Mouse (Mus musculus) stomach, postnatal 0 days (tissue): ENCODE measurements at regions not wholly inside any gene's neighbourhood (a gene's known extent, or its start where the extent isn't known, plus 50 kb on each side); places are given as distances from the start of the nearest gene placed in this dataset.

ENCODE experiments used
- ATAC-seq: fragments of 200-750 bp; cut with Nextera tagmentation; 2 replicates; pipeline ENCODE4 v1.8.0; 2017; ENCODE audit not compliant: low FRiP score, low TSS enrichment
- DNase-seq: peaks from one replicate; pipeline ENCODE4 v3.0.0-alpha.2; 2016; ENCODE audit warnings: low spot score
- H3K27ac ChIP-seq: fragments of 300-500 bp; sonication (generic); replicated peaks from 2 replicates; pipeline ENCODE4 v1.5.1; 2014; ENCODE audit warnings: mild to moderate bottlenecking, control low read depth
- H3K27me3 ChIP-seq: fragments of 300-500 bp; sonication (generic); 2 replicates; pipeline ENCODE4 v1.6.1; 2014; ENCODE audit warnings: low read length; ENCODE audit not compliant: control insufficient read depth, insufficient read depth
- H3K36me3 ChIP-seq: fragments of 300-500 bp; sonication (generic); 2 replicates; pipeline ENCODE4 v1.6.1; 2014; ENCODE audit warnings: low read length, mixed read lengths; ENCODE audit not compliant: control insufficient read depth, insufficient read depth
- H3K4me1 ChIP-seq: fragments of 300-500 bp; sonication (generic); replicated peaks from 2 replicates; pipeline ENCODE4 v1.6.1; 2014; ENCODE audit warnings: antibody characterized with exemption; ENCODE audit not compliant: control insufficient read depth, insufficient read depth
- H3K4me2 ChIP-seq: fragments of 300-500 bp; sonication (generic); replicated peaks from 2 replicates; pipeline ENCODE4 v1.6.1; 2014; ENCODE audit warnings: low read depth, mild to moderate bottlenecking, control low read depth, moderate library complexity
- H3K4me3 ChIP-seq: fragments of 300-500 bp; sonication (generic); 2 replicates; pipeline ENCODE4 v1.5.1; 2014; ENCODE audit warnings: low read depth, low read length, control low read depth
- H3K9ac ChIP-seq: fragments of 300-500 bp; sonication (generic); 2 replicates; pipeline ENCODE4 v1.6.1; 2014; ENCODE audit warnings: mild to moderate bottlenecking, low read length, control low read depth, mixed read lengths
- H3K9me3 ChIP-seq: fragments of 300-500 bp; sonication (generic); 2 replicates; pipeline ENCODE4 v1.6.1; 2016; ENCODE audit warnings: low read length; ENCODE audit not compliant: control insufficient read depth
- CTCF ChIP-seq: IDR thresholded peaks from 2 replicates; pipeline ENCODE4 v1.5.1; 2016; ENCODE audit warnings: antibody characterized with exemption, low read depth, mild to moderate bottlenecking, moderate library complexity
- EP300 ChIP-seq: optimal IDR thresholded peaks from 2 replicates; pipeline ENCODE3; 2016; ENCODE audit warnings: antibody characterized with exemption
- WGBS: fragments of 180-500 bp; shearing (Covaris S2); extraction: QIAGEN DNeasy Blood & Tissue Kit; methylation state at CpG from one replicate; pipeline ENCODE4 v1.1.7; 2014; 5-methylcytosine and 5-hydroxymethylcytosine counted together

DNA sequence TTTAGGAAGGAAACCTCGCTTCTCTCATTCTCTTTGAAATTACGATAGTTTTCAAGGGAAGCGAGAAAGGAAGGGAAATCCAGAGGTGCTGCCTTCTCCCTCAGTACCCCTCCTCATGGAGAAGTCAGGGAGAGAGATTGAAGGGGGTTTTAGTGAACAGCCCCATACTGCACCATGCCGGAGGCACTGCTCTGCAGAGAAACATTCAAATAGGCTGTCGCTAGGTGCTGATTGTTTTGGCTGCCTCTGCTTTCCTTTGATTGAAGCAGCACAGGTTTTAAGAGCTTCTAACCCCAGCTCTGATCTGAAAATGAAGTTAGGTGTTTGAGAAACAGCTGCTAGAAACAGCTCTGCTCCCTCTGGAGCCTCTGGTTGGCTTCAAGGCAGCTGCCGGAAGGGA lies 610.5 kb upstream of the Got2 start:
- ATAC-seq (no peak), DNase-seq (no peak)
- H3K36me3 ChIP-seq = no peaks in the 10 kb centered on the region
- no peak overlapping the region for H3K27ac ChIP-seq
- H3K4me2 ChIP-seq = no peak overlapping the region
- no peaks in the 10 kb centered on the region for H3K27me3 ChIP-seq
- no peaks in the 10 kb centered on the region for H3K4me1 ChIP-seq
- no peak overlapping the region for H3K9ac ChIP-seq
- 75% methylated on average over 6 of the region's 6 CpGs for WGBS
- H3K9me3 ChIP-seq = no peaks in the 10 kb centered on the region
- TF ChIP-seq EP300 = no peak
- no peak for TF ChIP-seq CTCF
- H3K4me3 ChIP-seq = no peak overlapping the region

DNA sequence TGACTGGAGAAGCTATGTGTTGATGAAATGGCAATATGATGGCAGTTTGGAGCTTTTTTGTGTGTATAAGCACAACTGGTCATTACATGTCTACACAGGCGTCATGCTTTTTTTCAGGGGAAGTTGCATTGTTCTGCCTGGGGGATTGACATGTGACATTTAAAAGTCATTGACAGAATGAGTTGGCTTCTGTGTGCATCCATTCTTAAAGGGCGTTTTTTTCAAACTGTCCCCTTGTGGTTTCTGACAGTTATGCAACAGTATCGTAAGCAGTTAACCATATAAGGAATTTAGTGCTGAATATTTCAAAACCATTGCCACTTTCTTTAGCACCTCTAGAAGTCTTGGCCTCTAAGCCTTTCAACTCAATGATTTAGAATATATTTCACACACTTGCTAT lies 607.1 kb upstream of the Got2 start:
- H3K9ac ChIP-seq = no peak overlapping the region
- no peak overlapping the region for H3K4me3 ChIP-seq
- WGBS = 77% methylated on average over 3 of the region's 3 CpGs
- H3K27me3 ChIP-seq = no peaks in the 10 kb centered on the region
- no peak for DNase-seq
- H3K4me1 ChIP-seq = no peaks in the 10 kb centered on the region
- no peaks in the 10 kb centered on the region for H3K9me3 ChIP-seq
- TF ChIP-seq EP300 = no peak
- TF ChIP-seq CTCF = no peak
- no peaks in the 10 kb centered on the region for H3K36me3 ChIP-seq
- no peak for ATAC-seq
- H3K4me2 ChIP-seq = no peak overlapping the region
- no peak overlapping the region for H3K27ac ChIP-seq

DNA sequence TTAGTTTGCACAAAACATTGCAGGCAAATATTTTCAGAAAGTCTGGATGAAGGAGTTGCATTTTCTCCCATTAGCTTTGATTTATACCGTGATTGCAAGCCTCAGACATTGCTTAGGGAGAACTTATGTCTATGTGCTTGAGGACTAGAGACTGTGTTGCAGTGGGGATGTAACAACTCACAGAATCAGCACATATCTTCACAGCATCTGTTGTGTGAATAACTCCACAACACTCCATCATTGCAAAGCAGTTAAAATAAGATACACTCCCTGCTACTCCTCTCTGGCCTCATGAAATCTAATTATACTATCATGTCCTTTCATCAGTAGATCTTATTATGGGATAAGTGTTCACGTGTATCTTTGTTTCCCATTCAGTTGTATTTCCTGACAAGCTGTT lies 601.5 kb upstream of the Got2 start:
- TF ChIP-seq CTCF = no peak
- no peak for TF ChIP-seq EP300
- no peaks in the 10 kb centered on the region for H3K9me3 ChIP-seq
- H3K4me3 ChIP-seq = no peak overlapping the region
- no peak overlapping the region for H3K27ac ChIP-seq
- no peak overlapping the region for H3K9ac ChIP-seq
- no peak for ATAC-seq
- H3K27me3 ChIP-seq = no peaks in the 10 kb centered on the region
- 61% methylated on average over 2 of the region's 2 CpGs for WGBS
- H3K4me1 ChIP-seq = no peaks in the 10 kb centered on the region
- H3K4me2 ChIP-seq = no peak overlapping the region
- no peaks in the 10 kb centered on the region for H3K36me3 ChIP-seq
- DNase-seq = no peak

DNA sequence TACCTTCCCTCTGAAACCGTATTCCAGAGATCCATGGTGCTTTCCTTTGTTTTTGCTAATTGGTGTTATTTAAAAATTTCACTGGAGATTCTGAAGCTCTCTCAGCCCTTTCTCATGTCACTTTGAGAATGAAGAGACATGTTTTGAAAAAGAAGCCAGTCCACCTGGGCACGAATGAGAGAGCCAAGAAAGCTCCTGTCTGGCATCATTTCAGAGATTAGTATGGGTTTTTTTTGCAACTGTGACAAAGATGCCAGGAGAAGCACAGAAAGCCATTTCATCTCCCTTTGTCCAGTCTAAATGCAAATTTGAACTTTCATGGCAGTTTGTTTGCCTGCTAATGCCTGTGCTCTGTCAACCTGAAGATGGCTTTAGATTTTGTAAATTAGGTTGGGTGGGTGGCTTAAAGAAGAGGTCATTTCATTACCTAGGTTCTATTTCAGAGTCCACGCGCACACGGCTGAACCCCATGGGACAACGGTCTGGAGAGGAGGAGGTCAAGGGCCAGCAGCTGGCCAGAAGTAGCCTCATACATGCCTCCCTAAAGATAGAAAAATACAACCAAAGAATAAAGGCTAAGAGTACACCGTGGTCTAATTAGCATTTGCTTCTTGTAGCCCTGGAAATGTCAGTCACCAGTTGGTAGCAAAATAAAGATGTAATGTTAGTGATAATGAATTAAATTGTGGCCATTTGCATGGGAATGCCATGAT lies 600.5 kb upstream of the Got2 start:
- H3K27ac ChIP-seq = no peak overlapping the region
- no peak for ATAC-seq
- H3K4me1 ChIP-seq = no peaks in the 10 kb centered on the region
- DNase-seq = no peak
- no peak for TF ChIP-seq EP300
- TF ChIP-seq CTCF = no peak
- H3K27me3 ChIP-seq = no peaks in the 10 kb centered on the region
- no peak overlapping the region for H3K4me3 ChIP-seq
- H3K9me3 ChIP-seq = no peaks in the 10 kb centered on the region
- WGBS = 65% methylated on average over 7 of the region's 7 CpGs
- no peak overlapping the region for H3K9ac ChIP-seq
- no peaks in the 10 kb centered on the region for H3K36me3 ChIP-seq
- no peak overlapping the region for H3K4me2 ChIP-seq

DNA sequence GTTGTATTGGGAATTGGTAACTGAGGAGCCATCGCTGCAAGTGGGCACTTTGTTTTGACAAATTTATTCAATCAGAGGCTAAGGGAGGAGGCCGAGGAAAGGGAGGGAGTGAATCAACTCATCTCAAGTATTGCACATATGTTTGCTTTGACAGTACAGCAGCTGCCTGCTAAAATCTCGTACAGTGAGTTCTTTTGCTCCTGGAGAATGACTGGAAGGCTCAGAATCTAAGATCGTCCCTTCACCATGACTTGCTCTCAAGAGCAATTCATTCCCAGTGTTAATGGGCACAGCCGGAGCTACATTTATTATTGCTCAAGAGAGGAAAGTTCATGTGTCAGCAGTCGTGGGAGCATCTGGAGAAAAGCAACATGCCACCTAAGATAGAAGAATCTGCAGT lies 567.6 kb upstream of the Got2 start:
- 35% methylated on average over 6 of the region's 6 CpGs for WGBS
- Histone ChIP-seq H3K9me3 (no peaks in the 10 kb centered on the region), H3K4me2 (no peak overlapping the region), H3K9ac (no peak overlapping the region), H3K4me3 (no peak overlapping the region), H3K27me3 (no peaks in the 10 kb centered on the region), H3K4me1 (no peaks in the 10 kb centered on the region), H3K36me3 (no peaks in the 10 kb centered on the region), H3K27ac (no peak overlapping the region)
- DNase-seq = no peak
- no peak for ATAC-seq
- TF ChIP-seq EP300 = no peak
- TF ChIP-seq CTCF = no peak

DNA sequence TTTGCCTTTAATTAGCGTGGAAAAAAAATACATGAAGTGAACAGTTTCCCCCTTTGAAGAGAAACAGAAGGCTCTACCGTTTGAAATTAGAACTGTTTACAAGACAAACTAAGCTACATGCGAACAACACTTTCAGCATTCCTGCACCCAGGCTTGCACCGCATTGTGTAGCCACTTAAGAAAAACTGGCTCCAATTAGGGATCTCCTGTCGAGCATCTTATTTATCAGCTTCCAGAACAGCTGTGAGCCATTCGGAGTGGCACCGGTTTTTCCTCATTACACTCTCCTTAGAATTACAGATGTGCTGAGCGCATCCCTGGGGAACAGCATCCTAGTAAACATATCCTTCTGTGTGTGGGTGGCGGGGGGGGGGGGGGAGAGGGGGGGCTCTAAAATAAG lies 567.0 kb upstream of the Got2 start:
- ATAC-seq = no peak

More for the DNA sequence above, 567.0 kb upstream of the Got2 start:
- Histone ChIP-seq H3K27ac (no peak overlapping the region), H3K4me2 (no peak overlapping the region), H3K9me3 (no peaks in the 10 kb centered on the region), H3K9ac (no peak overlapping the region), H3K4me1 (no peaks in the 10 kb centered on the region), H3K36me3 (no peaks in the 10 kb centered on the region), H3K27me3 (no peaks in the 10 kb centered on the region), H3K4me3 (no peak overlapping the region)
- no peak for DNase-seq
- WGBS = 34% methylated on average over 8 of the region's 9 CpGs
- TF ChIP-seq EP300 (no peak), CTCF (no peak)
